Mouse (Mus musculus) heart, adult 2 months (tissue): ENCODE results near the gene Siah2. TPM values are rescaled to one million over a fixed set of nuclear protein-coding genes. Genes with fewer than 3 reads are reported as not detected.

Experiments used
- DNase-seq, 2 experiments: peaks; one replicate each; pipeline ENCODE4 v3.0.0; 2021
- H3K27ac ChIP-seq: fragments of 200-600 bp; 2 replicates; pipeline ENCODE4 v1.8.1; 2022
- H3K27me3 ChIP-seq: fragments of 200-500 bp; 2 replicates; pipeline ENCODE4 v1.6.1; 2012; ENCODE audit warnings: mild to moderate bottlenecking, low read length, inconsistent platforms, mixed read lengths; ENCODE audit not compliant: control insufficient read depth, insufficient read depth
- H3K36me3 ChIP-seq: fragments of 200-500 bp; 2 replicates; pipeline ENCODE4 v1.6.1; 2012; ENCODE audit warnings: low read length, inconsistent platforms; ENCODE audit not compliant: control insufficient read depth, insufficient read depth
- H3K4me1 ChIP-seq: fragments of 200-500 bp; 2 replicates; pipeline ENCODE4 v1.6.1; 2011; ENCODE audit warnings: low read length; ENCODE audit not compliant: control insufficient read depth, insufficient read depth
- H3K4me3 ChIP-seq: fragments of 200-600 bp; 2 replicates; pipeline ENCODE4 v1.8.1; 2022
- H3K79me2 ChIP-seq: fragments of 200-500 bp; replicated peaks from 2 replicates; pipeline ENCODE4 v1.6.1; 2012; ENCODE audit warnings: mild to moderate bottlenecking, inconsistent platforms, low read length, moderate library complexity, mixed read lengths; ENCODE audit not compliant: control insufficient read depth, insufficient read depth
- H3K9ac ChIP-seq: fragments of 200-500 bp; 2 replicates; pipeline ENCODE4 v1.6.1; 2012; ENCODE audit warnings: low read depth, mild to moderate bottlenecking, control low read depth, inconsistent platforms, low read length, mixed read lengths
- CTCF ChIP-seq: fragments of 200-600 bp; IDR thresholded peaks from 2 replicates; pipeline ENCODE4 v1.8.1; 2022; ENCODE audit warnings: antibody characterized with exemption, mild to moderate bottlenecking, moderate library complexity
- EP300 ChIP-seq: fragments of 200-500 bp; IDR thresholded peaks from 2 replicates; pipeline ENCODE4 v1.6.1; 2011; ENCODE audit warnings: low read depth, low read length, control low read depth; ENCODE audit not compliant: insufficient read depth
- POLR2A ChIP-seq: fragments of 200-500 bp; IDR thresholded peaks from 2 replicates; pipeline ENCODE4 v1.6.1; 2011; ENCODE audit warnings: mild to moderate bottlenecking, low read depth, low read length, control low read depth; ENCODE audit not compliant: insufficient read depth
- WGBS: fragments of 180-500 bp; shearing (Covaris S2); methylation state at CpG from one replicate; pipeline ENCODE4 v1.1.7; 2018; 5-methylcytosine and 5-hydroxymethylcytosine counted together
- intact Hi-C: fragments of 180-260 bp; cut with DNase I; formaldehyde crosslinking; loops from one replicate; pipeline ENCODE4 v1.15.1; 2025
- polyA plus RNA-seq: library from polyadenylated mRNA; depleted of rRNA; stranded (reverse); fragments of >200 nt; gene quantifications from 2 replicates; pipeline ENCODE4 v1.2.3, GENCODE M21; 2012
- total RNA-seq, 2 experiments: library from RNA; stranded (reverse); gene quantifications; 2 replicates each; pipeline ENCODE4 v1.2.3; 2021

The Siah2 gene
- total and polyA plus RNA-seq, 3 experiments = 8.8 to 10.9 (median 9.0) TPM

DNA sequence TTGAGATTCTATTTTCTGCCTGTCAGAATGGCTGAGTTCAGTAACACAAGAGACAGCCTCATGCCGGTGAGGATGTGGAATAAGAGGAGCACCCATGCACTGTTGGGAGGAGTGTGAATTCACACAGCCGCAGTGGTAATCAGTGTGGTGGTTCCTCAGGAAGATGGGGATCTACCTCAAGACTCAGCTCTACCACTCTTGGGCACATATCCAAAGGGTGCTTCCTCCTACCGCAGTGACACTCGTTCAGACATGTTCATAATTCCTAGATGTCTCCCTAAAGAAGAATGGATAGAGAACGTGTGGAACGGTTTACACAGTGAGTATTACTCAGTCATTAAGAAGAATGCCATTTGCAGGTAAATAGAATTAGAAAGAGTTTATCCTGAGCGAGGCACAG lies 3.1 kb downstream of the Siah2 start:
- Histone ChIP-seq H3K36me3 (no peaks in the 10 kb centered on the region; the same call in 1 of the 2 replicates), H3K27ac (no peak overlapping the region), H3K4me1 (no peaks in the 10 kb centered on the region), H3K79me2 (no peaks in the 10 kb centered on the region), H3K9ac (no peak overlapping the region), H3K4me3 (no peak overlapping the region), H3K27me3 (no peaks in the 10 kb centered on the region)
- no peak for TF ChIP-seq EP300
- no peak for TF ChIP-seq POLR2A
- no peak for TF ChIP-seq CTCF
- DNase-seq = no peak
- intact Hi-C loops = no loop called here
- 78% methylated on average over 7 of the region's 7 CpGs for WGBS

DNA sequence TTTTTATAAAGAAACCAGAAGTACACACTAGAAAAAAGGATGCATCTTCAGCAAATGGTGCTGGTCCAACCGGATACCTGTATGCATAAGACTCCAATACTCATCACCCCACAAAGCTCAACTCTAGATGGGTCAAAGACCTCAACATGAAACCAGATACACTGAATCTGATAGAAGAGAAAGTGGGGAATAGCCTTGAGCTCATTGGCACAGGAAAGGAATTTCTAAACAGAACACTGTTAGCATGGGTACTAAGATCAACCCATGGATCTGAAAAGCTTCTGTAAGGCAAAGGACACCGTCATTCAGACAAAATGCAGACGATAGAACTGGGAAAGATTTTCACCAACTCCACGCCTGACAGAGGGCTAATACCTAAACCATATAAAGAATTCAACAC lies 3.6 kb downstream of the Siah2 start:
- WGBS = 97% methylated on average over 4 of the region's 4 CpGs
- H3K36me3 ChIP-seq = no peaks in the 10 kb centered on the region; the same call in 1 of the 2 replicates
- no peaks in the 10 kb centered on the region for H3K27me3 ChIP-seq
- H3K27ac ChIP-seq = no peak overlapping the region
- no peak overlapping the region for H3K4me3 ChIP-seq
- no peak for DNase-seq
- H3K4me1 ChIP-seq = no peaks in the 10 kb centered on the region
- no peak for TF ChIP-seq EP300
- TF ChIP-seq POLR2A = no peak
- TF ChIP-seq CTCF = no peak
- H3K79me2 ChIP-seq = 0 out of 2 replicates have a peak, but pooled peaks cover 1% of the 10 kb centered on the region
- no peak overlapping the region for H3K9ac ChIP-seq
- intact Hi-C loops = no loop called here

DNA sequence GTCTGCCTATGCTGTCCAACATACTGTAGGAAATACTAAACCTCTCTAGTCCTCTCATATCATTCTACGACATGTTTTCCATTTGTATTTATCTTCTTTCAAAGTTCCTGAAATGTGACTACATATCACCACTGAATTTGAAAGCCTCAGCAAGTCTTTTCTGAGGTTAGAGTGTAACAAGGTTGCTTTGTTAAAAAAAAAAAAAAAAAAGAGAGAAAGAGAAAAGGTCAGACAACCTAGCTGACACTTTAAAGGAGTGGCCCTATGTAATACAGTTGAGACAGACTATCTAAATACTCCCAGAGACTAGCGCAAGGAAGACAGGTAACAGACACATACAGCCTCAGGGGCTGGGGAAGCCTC lies 5.3 kb downstream of the Siah2 start:
- Histone ChIP-seq H3K4me3 (no peak overlapping the region), H3K27ac (no peak overlapping the region), H3K27me3 (no peaks in the 10 kb centered on the region), H3K4me1 (peaks cover 3% of the 10 kb centered on the region; the same call in 1 of the 2 replicates), H3K36me3 (no peaks in the 10 kb centered on the region; the same call in 1 of the 2 replicates), H3K79me2 (0 out of 2 replicates have a peak, but pooled peaks cover 1% of the 10 kb centered on the region), H3K9ac (no peak overlapping the region)
- WGBS = 90% methylated on average over 2 of the region's 2 CpGs
- no peak for TF ChIP-seq CTCF
- no peak for TF ChIP-seq POLR2A
- TF ChIP-seq EP300 = no peak
- intact Hi-C loops = no loop called here
- no peak for DNase-seq

DNA sequence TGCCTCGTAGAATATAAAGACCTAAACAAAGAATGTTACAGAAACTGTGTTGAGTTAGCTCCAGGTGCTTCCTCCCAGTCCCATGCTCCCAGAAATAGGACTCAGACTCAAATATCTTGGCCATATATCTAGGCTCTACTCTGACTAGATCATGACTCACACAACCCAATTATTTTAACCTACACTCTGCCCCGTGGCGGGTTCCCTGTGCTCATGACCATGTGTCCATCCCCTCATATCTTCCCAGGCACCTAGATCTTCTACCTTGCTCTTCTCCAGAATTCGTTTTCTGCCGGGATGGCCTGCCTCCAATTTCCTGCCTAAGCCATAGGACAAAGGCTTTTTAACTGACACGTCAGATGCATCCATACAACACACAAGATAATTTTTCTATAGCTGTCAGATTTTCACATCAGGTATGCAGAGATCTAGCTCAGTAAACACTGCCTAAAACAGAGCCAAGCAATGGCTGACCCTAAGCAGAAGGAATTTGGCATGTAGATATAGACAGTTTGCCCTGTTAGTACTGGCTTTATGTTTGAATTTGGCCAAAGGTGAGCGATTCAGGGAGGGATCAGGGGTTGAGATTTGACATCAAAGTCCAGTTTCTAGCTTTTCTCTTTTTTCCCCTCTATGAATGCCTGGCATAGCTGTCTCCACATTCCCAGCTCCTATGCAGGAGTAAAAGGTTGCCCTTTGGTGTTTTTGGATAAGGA lies 5.8 kb downstream of the Siah2 start:
- no peak overlapping the region for H3K27ac ChIP-seq
- H3K9ac ChIP-seq = no peak overlapping the region
- no peak overlapping the region for H3K4me3 ChIP-seq
- H3K27me3 ChIP-seq = no peaks in the 10 kb centered on the region
- H3K79me2 ChIP-seq = 0 out of 2 replicates have a peak, but pooled peaks cover 1% of the 10 kb centered on the region
- TF ChIP-seq POLR2A (no peak), EP300 (no peak), CTCF (no peak)
- no peaks in the 10 kb centered on the region; the same call in 1 of the 2 replicates for H3K36me3 ChIP-seq
- intact Hi-C loops = no loop called here
- peaks cover 3% of the 10 kb centered on the region; the same call in 1 of the 2 replicates for H3K4me1 ChIP-seq
- DNase-seq = no peak
- 69% methylated on average over 7 of the region's 7 CpGs for WGBS

DNA sequence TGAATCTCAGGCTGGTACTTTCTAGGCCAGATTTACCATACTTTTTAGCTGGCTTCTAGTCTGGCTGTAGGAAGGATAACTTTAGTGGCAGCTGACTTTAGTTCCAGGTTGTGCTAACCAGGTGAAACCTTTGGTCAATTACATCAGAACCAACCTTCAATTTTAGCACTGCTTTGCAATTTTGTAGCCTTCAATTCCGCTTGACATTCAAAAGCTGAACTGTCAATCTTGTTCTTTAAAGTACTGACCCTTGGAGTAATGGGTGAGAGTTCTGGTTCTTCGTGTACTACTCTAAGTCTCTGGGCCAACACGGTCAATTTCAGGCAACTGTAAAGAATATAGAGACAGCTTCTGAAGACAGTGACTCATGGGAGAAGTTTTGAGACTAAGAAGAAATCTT lies 6.8 kb downstream of the Siah2 start:
- intact Hi-C loops = no loop called here
- Histone ChIP-seq H3K79me2 (0 out of 2 replicates have a peak, but pooled peaks cover 1% of the 10 kb centered on the region), H3K4me1 (peaks cover 4% of the 10 kb centered on the region; the same call in 1 of the 2 replicates), H3K27ac (no peak overlapping the region), H3K4me3 (no peak overlapping the region), H3K27me3 (no peaks in the 10 kb centered on the region), H3K36me3 (no peaks in the 10 kb centered on the region; the same call in 1 of the 2 replicates), H3K9ac (no peak overlapping the region)
- no peak for DNase-seq
- WGBS = 97% methylated on average over 3 of the region's 3 CpGs
- TF ChIP-seq CTCF (no peak), POLR2A (no peak), EP300 (no peak)

DNA sequence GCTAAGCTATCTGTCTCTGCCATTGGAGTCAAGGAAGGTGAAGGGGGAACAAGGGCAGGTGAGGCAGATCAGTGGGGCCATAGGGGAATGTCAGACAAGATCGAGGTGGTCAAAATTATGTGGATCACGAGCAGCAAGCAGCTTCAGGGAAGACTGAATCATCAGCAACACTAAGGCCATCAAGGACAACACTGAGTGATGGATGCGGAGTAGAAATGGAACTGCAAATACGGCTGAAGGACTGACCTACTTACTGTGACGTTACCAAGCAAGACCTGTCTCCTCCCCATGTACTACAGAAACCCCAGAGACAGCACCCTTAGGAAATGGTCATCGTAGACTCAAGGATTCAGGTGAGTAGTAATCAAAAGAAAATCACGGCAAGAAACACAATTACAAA lies 8.9 kb downstream of the Siah2 start:
- TF ChIP-seq EP300 (no peak), POLR2A (no peak), CTCF (no peak)
- H3K4me3 ChIP-seq = no peak overlapping the region
- 92% methylated on average over 7 of the region's 7 CpGs for WGBS
- no peak for DNase-seq
- H3K27ac ChIP-seq = no peak overlapping the region
- H3K36me3 ChIP-seq = no peaks in the 10 kb centered on the region; the same call in 1 of the 2 replicates
- 0 out of 2 replicates have a peak, but pooled peaks cover 2% of the 10 kb centered on the region for H3K79me2 ChIP-seq
- intact Hi-C loops = no loop called here
- H3K4me1 ChIP-seq = peaks cover 4% of the 10 kb centered on the region
- no peak overlapping the region for H3K9ac ChIP-seq
- H3K27me3 ChIP-seq = no peaks in the 10 kb centered on the region
